Mouse (Mus musculus) c-Kit-negative CD71-positive TER-119-positive erythroid progenitor cells, embryonic 14.5 days (primary cell): ENCODE measurements around the gene Csf2rb2.
A peak's percentile ranks its signal among the peaks of the same experiment; 100 is the strongest.
"Not testable (repeated sequence)": the region's sequence is repeated elsewhere in the genome, so short reads cannot be mapped to it uniquely, and the experiment has no call there.

ENCODE experiments used
- DNase-seq: peaks from one replicate; pipeline ENCODE4 v3.0.0-alpha.2; 2013; ENCODE audit warnings: low read depth, low spot score

The Csf2rb2 gene

DNA sequence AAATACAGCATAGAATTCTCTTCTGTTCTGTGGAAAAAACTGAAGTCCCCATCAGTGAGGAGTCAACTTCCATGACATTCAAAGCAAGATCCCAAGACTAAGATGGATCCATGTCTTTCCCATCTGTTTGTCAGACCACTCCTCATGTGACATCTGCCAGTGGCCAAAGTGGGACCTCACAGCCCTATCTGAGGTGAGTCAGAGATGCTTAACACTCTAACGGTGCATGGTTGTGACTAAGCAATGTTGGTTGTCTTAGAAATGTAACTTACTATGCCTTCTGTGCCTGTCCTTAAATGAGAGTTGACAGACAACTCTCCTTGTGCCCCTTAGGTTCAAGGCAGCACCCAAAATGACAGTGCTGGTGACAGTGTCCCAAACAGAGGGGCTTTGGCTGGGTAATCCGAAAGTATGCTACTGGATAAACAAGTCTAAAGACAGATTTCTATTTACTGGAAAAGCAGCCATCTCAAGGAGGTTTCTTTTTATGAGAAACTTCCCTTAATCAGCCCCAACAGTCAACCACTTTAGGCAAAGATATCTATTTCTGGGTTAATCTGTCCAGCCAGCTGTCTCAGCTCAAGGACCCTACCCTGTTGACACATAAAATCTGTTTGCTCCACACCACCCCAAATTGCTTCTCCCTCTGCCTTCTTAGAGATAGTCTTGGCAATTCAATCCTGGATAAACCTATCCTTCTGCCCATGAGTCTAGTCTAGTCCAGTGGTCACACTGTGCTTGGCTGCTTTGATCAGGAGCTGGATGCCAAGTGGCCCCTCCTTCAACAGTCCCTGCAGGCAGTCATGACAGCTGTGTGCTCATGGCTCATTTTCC is 13.0 kb upstream of the Csf2rb2 start:
- not testable (repeated sequence) for DNase-seq

GRCm38 (mm10) chr15:78313659-78314058 is 8.1 kb upstream of the Csf2rb2 start:
- not testable (repeated sequence) for DNase-seq

DNA sequence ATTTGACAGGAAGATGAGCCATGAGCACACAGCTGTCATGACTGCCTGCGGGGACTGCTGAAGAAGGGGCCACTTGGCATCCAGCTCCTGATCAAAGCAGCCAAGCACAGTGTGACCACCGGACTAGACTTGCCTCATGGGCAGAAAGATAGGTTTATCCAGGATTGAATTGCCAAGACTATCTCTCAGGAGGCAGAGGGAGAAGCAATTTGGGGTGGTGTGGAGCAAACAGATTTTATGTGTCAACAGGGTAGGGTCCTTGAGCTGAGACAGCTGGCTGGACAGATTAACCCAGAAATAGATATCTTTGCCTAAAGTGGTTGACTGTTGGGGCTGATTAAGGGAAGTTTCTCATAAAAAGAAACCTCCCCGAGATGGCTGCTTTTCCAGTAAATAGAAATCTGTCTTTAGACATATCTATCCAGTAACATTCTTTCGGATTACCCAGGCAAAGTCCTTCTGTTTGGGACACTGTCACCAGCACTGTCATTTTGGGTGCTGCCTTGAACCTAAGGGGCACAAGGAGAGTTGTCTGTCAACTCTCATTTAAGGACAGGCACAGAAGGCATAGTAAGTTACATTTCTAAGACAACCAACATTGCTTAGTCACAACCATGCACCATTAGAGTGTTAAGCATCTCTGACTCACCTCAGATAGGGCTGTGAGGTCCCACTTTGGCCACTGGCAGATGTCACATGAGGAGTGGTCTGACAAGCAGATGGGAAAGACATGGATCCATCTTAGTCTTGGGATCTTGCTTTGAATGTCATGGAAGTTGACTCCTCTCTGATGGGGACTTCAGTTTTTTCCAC is 7.1 kb upstream of the Csf2rb2 start:
- DNase-seq: not testable (repeated sequence)

- no peak for DNase-seq
Observed at GRCm38 (mm10) chr15:78310971-78311370, 5.5 kb upstream of the Csf2rb2 start.

DNA sequence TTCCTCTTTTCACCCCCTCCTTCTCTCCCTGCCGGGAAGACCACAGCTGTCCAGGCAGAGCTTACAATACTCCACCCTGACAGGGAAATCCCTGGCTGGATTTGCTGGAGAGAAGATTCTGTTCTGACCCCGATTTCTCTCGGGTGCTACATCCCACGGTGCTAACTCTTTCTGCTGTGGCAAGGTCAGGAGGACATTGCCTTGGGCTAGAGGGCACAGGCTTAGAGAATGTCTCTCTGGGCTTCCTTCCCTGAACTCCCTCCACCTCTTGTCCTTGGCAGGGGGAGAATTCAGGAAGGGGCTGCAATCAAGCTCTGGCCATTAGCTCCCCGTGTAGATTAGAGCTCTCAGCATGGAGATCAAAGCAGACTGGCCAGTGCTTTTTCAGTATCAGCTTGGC is 4.3 kb upstream of the Csf2rb2 start:
- DNase-seq: no peak

- no peak for DNase-seq
Observed at GRCm38 (mm10) chr15:78303665-78304233, 1.8 kb downstream of the Csf2rb2 start.

DNA sequence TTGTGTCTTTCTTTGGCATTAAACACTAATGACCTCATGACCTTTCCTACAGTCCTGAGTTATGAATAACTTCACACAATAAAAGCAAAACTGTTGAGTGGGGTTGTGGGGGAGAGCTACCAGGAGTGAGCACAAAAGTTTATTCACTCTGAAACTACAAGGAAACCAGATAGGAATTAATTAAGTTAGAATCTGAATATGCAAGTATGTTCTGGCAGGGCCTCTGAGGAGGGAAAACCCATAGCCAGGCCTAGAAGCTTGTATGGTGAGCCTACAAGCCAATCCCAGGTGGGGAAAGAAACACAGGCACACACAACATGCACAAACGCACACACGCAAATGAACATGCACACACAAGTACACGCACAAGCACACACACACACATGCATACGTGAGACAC is 2.8 kb downstream of the Csf2rb2 start:
- no peak for DNase-seq

- DNase-seq: no peak
Observed at GRCm38 (mm10) chr15:78300773-78301172, 4.7 kb downstream of the Csf2rb2 start.

DNA sequence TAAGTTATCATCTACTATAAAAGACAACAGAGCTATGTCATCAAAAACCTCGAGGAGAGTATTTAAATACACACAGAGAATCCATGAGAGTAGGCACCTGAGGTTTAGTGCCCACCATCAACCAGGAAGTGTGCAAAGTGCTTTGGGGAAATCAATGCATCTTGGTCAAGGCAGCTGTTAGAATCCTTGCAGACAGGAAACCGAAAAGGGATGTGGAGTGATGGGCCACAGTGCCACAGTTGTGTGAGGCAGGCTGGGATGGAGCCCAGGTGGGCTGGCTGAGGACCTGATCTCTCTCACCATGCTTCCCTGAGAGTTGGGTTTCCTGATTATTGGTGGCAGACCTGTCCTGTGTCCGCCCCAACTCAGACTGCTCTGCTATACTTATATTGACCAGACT is 5.9 kb downstream of the Csf2rb2 start:
- DNase-seq: no peak

- no peak for DNase-seq
Observed at GRCm38 (mm10) chr15:78298558-78298957, 7.0 kb downstream of the Csf2rb2 start.

DNA sequence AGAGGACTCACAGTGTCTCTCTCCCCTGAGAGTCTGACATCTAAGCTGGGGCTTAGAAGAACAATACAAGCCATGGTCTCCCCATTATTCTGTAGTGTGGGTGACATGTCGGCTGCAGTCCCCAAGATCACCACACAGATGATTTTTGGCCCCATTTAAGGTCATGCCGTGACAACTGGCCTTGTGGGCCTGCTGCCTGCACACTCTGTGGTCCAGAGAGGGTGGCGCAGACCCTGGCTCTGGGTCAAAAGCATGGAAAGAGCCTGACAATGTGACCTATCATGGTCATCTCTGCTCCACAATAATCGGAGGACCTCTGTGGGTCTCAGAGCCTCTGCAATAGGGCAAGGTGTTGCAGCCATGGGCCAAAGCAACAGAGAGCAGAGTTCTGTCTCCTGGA is 11.8 kb downstream of the Csf2rb2 start:
- no peak for DNase-seq

DNA sequence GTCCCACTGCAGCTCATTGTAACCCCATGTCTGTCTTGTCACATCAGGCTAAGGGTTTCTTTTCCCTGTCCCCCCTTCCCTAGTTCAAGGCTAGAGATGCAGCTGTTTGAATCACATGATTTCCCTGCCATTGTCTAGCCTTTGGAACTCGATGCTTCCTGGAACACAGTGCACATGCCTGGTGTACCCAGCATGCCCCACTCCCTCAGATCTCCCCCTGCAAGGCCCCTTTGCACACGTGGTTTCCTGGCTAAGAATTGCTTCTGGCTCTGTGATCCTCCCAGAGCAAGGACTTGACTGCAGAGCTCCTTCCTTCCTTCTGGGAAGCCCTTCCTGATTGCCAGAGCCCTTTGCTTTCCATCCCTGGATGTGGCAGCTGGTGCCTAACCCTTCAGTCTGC is 12.3 kb downstream of the Csf2rb2 start:
- not testable (repeated sequence) for DNase-seq

DNA sequence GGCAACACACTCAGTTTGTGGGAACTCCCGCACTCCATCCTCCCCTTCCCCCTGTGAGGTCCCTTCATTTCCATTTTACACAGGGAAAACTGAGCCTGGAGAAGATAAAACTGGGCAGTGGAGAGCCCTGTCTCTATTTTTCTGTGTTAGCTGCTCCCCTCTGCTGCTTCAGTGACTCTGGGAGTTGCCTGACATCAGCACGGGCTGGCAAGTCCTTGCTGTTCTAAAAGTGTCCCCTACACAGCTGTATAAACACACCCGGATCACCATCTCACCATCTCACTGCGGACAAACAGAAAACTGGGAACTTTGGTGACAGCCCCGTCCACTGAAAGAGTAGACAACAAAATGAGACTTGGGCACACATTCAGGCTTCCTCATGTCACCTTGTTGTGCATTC is 15.7 kb downstream of the Csf2rb2 start:
- DNase-seq: not testable (repeated sequence)

- DNase-seq: no peak
Observed at GRCm38 (mm10) chr15:78287941-78288340, 17.6 kb downstream of the Csf2rb2 start.

DNA sequence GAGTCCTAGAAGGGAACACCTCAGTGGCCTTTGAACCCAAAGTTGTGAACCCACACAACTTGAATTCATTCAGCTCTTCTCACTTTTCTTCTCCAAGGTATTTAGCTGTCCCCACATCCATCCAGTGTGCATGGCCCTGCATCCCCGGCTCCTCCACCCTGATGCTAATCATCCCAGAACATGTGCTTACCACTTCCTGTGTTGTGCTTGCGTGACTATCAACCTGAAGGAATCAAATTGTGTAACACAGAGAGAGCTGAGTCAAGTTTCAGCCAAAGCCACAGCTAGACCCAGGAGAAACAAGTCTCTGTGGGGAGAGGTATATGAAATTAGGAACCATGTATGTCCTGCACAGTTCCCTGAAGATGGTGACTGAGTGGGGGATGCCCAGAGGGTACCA is 27.2 kb downstream of the Csf2rb2 start:
- DNase-seq: no peak

- DNase-seq: no peak
Observed at GRCm38 (mm10) chr15:78271208-78271607, 34.3 kb downstream of the Csf2rb2 start.

DNA sequence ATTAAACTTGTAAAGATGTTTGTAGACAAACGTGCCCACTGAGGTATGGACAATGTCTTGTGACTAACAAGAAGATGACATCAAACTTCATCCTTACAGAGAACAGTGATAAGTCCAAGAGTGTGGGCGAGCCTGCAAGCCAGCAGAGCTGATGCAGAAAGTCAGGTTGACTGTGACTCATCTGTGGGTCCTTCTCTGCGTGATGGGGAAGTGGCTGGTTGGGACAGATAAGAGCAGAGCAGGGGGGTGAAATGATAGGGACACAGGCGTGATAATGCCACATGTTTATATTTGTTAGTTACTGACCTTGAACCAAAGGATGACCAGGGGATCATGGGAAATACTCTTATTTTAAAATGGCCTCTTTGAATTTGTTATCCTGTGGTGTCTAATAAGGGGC is 37.7 kb downstream of the Csf2rb2 start:
- peak; percentile 36 for DNase-seq

DNA sequence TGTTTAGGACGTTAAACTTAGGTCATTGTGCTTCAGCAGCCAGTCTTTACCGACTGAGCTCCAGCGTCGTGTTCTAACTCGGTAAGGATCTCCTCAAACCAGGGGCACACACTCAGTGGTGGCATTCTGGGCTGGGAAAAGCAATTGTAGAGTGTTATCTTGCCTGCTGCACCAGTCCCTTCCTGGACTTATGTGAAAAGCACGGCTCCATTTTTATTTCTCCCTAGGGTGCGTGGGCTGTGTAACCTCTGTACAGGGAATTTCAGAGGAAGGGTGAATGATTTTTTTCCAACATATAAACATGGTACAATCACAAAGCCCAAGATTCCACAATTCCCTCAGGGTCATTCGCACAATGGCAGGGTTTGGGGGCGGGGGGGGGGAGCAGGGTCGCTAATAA is 38.1 kb downstream of the Csf2rb2 start:
- no peak for DNase-seq

GRCm38 (mm10) chr15:78263286-78263685 is 42.2 kb downstream of the Csf2rb2 start:
- no peak for DNase-seq

DNA sequence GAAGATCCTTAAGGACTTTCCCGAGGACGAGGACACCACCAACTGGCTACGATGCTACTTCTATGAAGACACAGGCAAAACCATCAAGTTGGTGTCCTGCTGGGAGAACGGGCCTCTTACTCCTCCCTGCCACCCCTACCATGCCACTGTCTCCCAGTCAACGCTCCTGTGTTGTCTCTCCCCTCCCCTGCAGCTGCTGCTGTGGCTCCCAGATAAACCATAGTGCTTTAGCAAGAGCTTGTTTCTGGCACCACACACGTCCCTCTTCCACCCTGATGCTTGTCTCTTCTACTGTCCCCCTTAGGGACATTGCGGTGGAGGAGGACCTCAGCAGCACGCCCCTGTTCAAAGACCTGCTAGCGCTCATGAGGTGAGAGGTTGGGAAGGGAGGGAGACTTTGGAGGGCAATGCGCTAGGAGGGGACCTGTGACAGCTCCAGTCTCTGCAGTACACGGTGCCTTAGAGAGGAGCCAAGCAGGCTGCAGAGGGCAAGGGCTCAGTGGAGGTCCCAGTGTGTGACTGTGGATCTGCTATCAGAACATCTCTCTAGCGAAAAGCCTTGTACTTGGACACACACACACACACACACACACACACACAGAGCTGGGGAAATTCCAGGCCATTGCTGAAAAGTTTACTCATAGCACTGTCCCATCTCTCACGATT is 44.7 kb downstream of the Csf2rb2 start:
- DNase-seq: peak; percentile 24

- no peak for DNase-seq
Observed at GRCm38 (mm10) chr15:78258246-78258865, 47.2 kb downstream of the Csf2rb2 start.
